Mouse (Mus musculus): ENCODE results near the gene Zfp148. TPM values are rescaled to one million over a fixed set of nuclear protein-coding genes. Genes with fewer than 3 reads are reported as not detected.

The Zfp148 gene
- polyA plus RNA-seq, 1 experiment: 6.5 TPM

DNA sequence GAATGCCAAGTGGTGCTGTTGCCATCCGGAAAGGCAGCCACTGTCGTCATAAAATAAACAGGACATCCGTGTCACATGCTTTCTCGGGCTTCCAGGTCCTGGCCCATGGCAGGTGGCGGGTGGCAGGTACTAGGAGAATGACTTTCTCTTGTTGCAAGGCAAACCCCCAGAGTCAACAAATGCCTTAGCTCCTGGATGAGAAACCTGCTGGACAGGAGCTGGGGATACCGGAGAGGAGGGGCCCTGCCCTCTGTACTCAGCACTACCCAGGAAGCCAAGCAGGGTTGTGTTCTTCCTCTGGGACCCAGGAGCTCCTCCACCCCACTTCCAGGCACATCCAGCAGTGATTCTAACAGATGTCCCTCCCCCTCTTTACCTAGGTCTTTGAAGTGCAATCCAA, 131.9 kb downstream of the Zfp148 start:
- Histone ChIP-seq H3K27me3 (ENCODE audit: control insufficient read depth, insufficient read depth, insufficient read length) (no peaks in the 10 kb centered on the region), H3K79me3 (ENCODE audit: low read depth) (no peaks in the 10 kb centered on the region), H3K36me3 (ENCODE audit: control insufficient read depth, insufficient read depth) (no peaks in the 10 kb centered on the region), H3K4me3 (ENCODE audit: insufficient read depth, poor library complexity, severe bottlenecking) (no peak overlapping the region), H3ac (ENCODE audit: control insufficient read depth, insufficient read length, low read depth) (no peak overlapping the region), H3K79me2 (ENCODE audit: control insufficient read depth, insufficient read depth) (no peaks in the 10 kb centered on the region)
- no peak for TF ChIP-seq FOSL1 (IDR thresholded peaks at IDR 0.05; ENCODE audit: insufficient read depth, low read length, poor library complexity, severe bottlenecking)
- TF ChIP-seq MAX (IDR thresholded peaks at IDR 0.05): no peak
- TF ChIP-seq MYOD1 (IDR thresholded peaks at IDR 0.05; ENCODE audit: control insufficient read depth, insufficient read length, low read depth): no peak
- no peak for TF ChIP-seq CTCF (IDR thresholded peaks at IDR 0.05; ENCODE audit: control insufficient read depth, insufficient read depth, insufficient read length)
- TF ChIP-seq USF1 (IDR thresholded peaks at IDR 0.05; ENCODE audit: low read depth): no peak
- no peak for TF ChIP-seq MYOG (IDR thresholded peaks at IDR 0.05; ENCODE audit: control insufficient read depth, extremely low read depth, insufficient read length)
- no peak for TF ChIP-seq CEBPB (IDR thresholded peaks at IDR 0.05; ENCODE audit: low read depth)

- Histone ChIP-seq H3K27me3 (ENCODE audit: control insufficient read depth, insufficient read depth, insufficient read length) (no peaks in the 10 kb centered on the region), H3K36me3 (ENCODE audit: control insufficient read depth, insufficient read depth) (no peaks in the 10 kb centered on the region), H3K79me3 (ENCODE audit: low read depth) (no peaks in the 10 kb centered on the region), H3K79me2 (ENCODE audit: control insufficient read depth, insufficient read depth) (no peaks in the 10 kb centered on the region), H3ac (ENCODE audit: control insufficient read depth, insufficient read length, low read depth) (no peak within 1 kb of the TSS), H3K4me3 (ENCODE audit: insufficient read depth, poor library complexity, severe bottlenecking) (no peak within 1 kb of the TSS)
- no peak for TF ChIP-seq MAX (IDR thresholded peaks at IDR 0.05)
- no peak for TF ChIP-seq CEBPB (IDR thresholded peaks at IDR 0.05; ENCODE audit: low read depth)
- TF ChIP-seq MYOD1 (IDR thresholded peaks at IDR 0.05; ENCODE audit: control insufficient read depth, insufficient read length, low read depth): no peak
- no peak for TF ChIP-seq USF1 (IDR thresholded peaks at IDR 0.05; ENCODE audit: low read depth)
- TF ChIP-seq FOSL1 (IDR thresholded peaks at IDR 0.05; ENCODE audit: insufficient read depth, low read length, poor library complexity, severe bottlenecking): no peak
- TF ChIP-seq CTCF (IDR thresholded peaks at IDR 0.05; ENCODE audit: control insufficient read depth, insufficient read depth, insufficient read length): no peak
- TF ChIP-seq MYOG (IDR thresholded peaks at IDR 0.05; ENCODE audit: control insufficient read depth, extremely low read depth, insufficient read length): no peak
These were observed 136.3 kb downstream of the Zfp148 start, which contains the start of gene Slc12a8 for GRCm38 (mm10) chr16:33516807-33517565. TSS of gene Slc12a8 (plus strand) at chr16:33517328.

DNA sequence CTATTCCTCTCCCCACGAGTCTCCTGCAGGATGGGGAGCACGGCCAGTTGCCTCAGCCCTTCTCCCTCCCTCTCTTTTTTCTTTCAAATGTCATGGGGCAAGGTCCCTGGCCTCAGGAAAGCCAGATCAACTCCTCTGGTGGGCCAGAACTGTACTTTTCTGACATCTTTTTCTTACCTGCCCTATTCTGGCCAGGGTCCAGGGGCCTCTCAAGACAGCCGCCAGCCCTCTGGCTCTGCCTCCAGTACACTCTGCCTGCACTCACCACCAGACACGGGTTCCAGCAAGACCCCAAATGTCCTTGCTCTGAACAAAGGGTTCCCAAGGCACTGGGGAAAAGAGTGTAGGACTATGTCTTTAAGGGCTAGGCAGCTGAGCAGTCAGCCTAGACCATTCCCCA, 137.0 kb downstream of the Zfp148 start:
- Histone ChIP-seq H3K4me3 (ENCODE audit: insufficient read depth, poor library complexity, severe bottlenecking) (no peak overlapping the region), H3K27me3 (ENCODE audit: control insufficient read depth, insufficient read depth, insufficient read length) (no peaks in the 10 kb centered on the region), H3ac (ENCODE audit: control insufficient read depth, insufficient read length, low read depth) (no peak overlapping the region), H3K79me3 (ENCODE audit: low read depth) (no peaks in the 10 kb centered on the region), H3K79me2 (ENCODE audit: control insufficient read depth, insufficient read depth) (no peaks in the 10 kb centered on the region), H3K36me3 (ENCODE audit: control insufficient read depth, insufficient read depth) (no peaks in the 10 kb centered on the region)
- TF ChIP-seq CEBPB (IDR thresholded peaks at IDR 0.05; ENCODE audit: low read depth) (no peak), MYOD1 (IDR thresholded peaks at IDR 0.05; ENCODE audit: control insufficient read depth, insufficient read length, low read depth) (no peak), USF1 (IDR thresholded peaks at IDR 0.05; ENCODE audit: low read depth) (no peak)

- TF ChIP-seq MYOD1 (IDR thresholded peaks at IDR 0.05; ENCODE audit: control insufficient read depth, insufficient read length, low read depth): no peak
- no peak for TF ChIP-seq MYOG (IDR thresholded peaks at IDR 0.05; ENCODE audit: control insufficient read depth, extremely low read depth, insufficient read length)
- TF ChIP-seq CTCF (IDR thresholded peaks at IDR 0.05; ENCODE audit: control insufficient read depth, insufficient read depth, insufficient read length): no peak
- H3K4me3 ChIP-seq (ENCODE audit: insufficient read depth, poor library complexity, severe bottlenecking): no peak overlapping the region
These were observed 137.6 kb downstream of the Zfp148 start for GRCm38 (mm10) chr16:33518236-33518635.

GRCm38 (mm10) chr16:33519916-33520568, 139.4 kb downstream of the Zfp148 start:
- no peaks in the 10 kb centered on the region for H3K79me3 ChIP-seq (ENCODE audit: low read depth)
- no peaks in the 10 kb centered on the region for H3K79me2 ChIP-seq (ENCODE audit: control insufficient read depth, insufficient read depth)
- TF ChIP-seq MYOD1 (IDR thresholded peaks at IDR 0.05; ENCODE audit: control insufficient read depth, insufficient read length, low read depth) (no peak), MAX (IDR thresholded peaks at IDR 0.05) (no peak), USF1 (IDR thresholded peaks at IDR 0.05; ENCODE audit: low read depth) (peak; percentile 45)
- no peak overlapping the region for H3K4me3 ChIP-seq (ENCODE audit: insufficient read depth, poor library complexity, severe bottlenecking)
- H3K27me3 ChIP-seq (ENCODE audit: control insufficient read depth, insufficient read depth, insufficient read length): no peaks in the 10 kb centered on the region
- H3K36me3 ChIP-seq (ENCODE audit: control insufficient read depth, insufficient read depth): no peaks in the 10 kb centered on the region
- H3ac ChIP-seq (ENCODE audit: control insufficient read depth, insufficient read length, low read depth): no peak overlapping the region

More at GRCm38 (mm10) chr16:33518236-33518635, 137.6 kb downstream of the Zfp148 start:
- Histone ChIP-seq H3K27me3 (ENCODE audit: control insufficient read depth, insufficient read depth, insufficient read length) (no peaks in the 10 kb centered on the region), H3K79me2 (ENCODE audit: control insufficient read depth, insufficient read depth) (no peaks in the 10 kb centered on the region), H3K79me3 (ENCODE audit: low read depth) (no peaks in the 10 kb centered on the region), H3K36me3 (ENCODE audit: control insufficient read depth, insufficient read depth) (no peaks in the 10 kb centered on the region), H3ac (ENCODE audit: control insufficient read depth, insufficient read length, low read depth) (no peak overlapping the region)

DNA sequence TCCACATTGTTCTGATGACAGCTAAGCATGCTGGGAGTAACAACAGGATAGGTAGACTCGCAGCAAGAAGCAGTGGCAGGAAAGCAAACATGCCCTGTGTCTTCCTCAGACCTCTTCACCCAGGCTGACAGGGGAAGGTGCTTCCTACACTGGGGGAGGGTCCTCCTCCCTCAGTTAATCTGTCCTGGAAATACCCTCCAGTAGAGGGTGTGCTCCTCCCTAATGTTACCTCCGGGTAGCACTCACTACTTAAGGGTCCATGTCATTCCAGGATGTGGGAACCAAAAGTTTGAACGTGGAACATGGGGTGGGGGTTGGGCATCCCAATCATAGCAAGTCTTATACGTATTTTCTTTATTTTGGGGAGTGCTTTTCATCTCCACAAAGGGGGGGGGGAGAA, 141.9 kb downstream of the Zfp148 start:
- Histone ChIP-seq H3K27me3 (ENCODE audit: control insufficient read depth, insufficient read depth, insufficient read length) (no peaks in the 10 kb centered on the region), H3K36me3 (ENCODE audit: control insufficient read depth, insufficient read depth) (no peaks in the 10 kb centered on the region), H3K79me3 (ENCODE audit: low read depth) (no peaks in the 10 kb centered on the region), H3K4me3 (ENCODE audit: insufficient read depth, poor library complexity, severe bottlenecking) (no peak overlapping the region), H3K79me2 (ENCODE audit: control insufficient read depth, insufficient read depth) (no peaks in the 10 kb centered on the region), H3ac (ENCODE audit: control insufficient read depth, insufficient read length, low read depth) (no peak overlapping the region)
- TF ChIP-seq MYOG (IDR thresholded peaks at IDR 0.05; ENCODE audit: control insufficient read depth, extremely low read depth, insufficient read length): no peak
- TF ChIP-seq CTCF (IDR thresholded peaks at IDR 0.05; ENCODE audit: control insufficient read depth, insufficient read depth, insufficient read length): no peak
- TF ChIP-seq MAX (IDR thresholded peaks at IDR 0.05): no peak
- no peak for TF ChIP-seq USF1 (IDR thresholded peaks at IDR 0.05; ENCODE audit: low read depth)
- no peak for TF ChIP-seq CEBPB (IDR thresholded peaks at IDR 0.05; ENCODE audit: low read depth)
- TF ChIP-seq FOSL1 (IDR thresholded peaks at IDR 0.05; ENCODE audit: insufficient read depth, low read length, poor library complexity, severe bottlenecking): no peak
- TF ChIP-seq MYOD1 (IDR thresholded peaks at IDR 0.05; ENCODE audit: control insufficient read depth, insufficient read length, low read depth): no peak
